Mouse (Mus musculus) liver (tissue): ENCODE measurements at regions not wholly inside any gene's neighbourhood (a gene's known extent, or its start where the extent isn't known, plus 50 kb on each side); places are given as distances from the start of the nearest gene placed in this dataset.

Experiments used
- DNase-seq: peaks from one replicate; pipeline ENCODE4 v3.0.0-alpha.2; 2020; ENCODE audit warnings: mixed read lengths

DNA sequence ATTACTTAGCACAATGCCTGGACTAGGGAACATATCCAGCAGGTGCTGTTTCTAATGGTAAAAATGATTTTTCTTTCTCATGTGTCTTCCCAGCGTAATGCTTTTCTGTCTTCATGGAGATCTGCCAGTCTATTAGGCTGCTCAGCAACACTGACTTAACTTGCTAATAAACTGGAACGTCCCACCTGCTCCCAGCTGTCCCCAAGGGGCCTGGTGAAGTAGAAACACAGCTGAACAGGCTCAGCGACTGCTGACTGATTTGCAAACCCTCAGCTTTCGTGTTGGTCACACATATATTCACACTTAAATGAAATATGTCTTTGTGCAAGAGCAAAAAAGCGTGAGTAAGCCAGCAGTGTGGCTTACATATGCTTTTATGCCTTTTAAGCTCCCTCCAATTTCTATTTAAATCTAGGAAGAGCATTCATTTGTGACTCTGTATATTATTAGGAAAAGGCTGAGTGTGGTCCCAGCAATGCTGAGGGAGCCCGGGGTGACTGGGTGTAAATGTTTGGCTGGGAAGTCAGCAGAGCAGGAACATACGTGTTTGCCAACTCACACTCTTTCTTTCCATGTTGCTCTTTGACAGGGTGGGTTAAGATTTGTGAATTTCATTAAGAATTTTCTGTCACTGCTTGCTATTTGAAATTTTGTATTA, 146.7 kb upstream of the Rgmb start:
- no peak for DNase-seq

DNA sequence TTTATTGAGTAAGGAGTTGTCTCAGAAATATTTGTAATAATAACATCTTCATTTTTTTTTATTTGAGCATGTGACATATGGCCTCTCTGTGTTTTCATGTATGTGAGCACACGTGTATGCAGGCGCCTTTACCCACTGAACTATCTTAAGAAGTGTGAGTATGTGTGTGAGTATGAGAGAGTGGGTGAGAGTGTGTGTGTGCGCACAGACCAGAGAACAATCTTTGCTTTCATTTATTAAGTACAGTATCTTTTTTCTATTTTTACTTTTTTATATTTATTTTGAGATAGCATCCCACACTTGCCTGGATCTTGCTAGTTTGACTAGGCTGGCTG, 140.5 kb upstream of the Rgmb start:
- no peak for DNase-seq

DNA sequence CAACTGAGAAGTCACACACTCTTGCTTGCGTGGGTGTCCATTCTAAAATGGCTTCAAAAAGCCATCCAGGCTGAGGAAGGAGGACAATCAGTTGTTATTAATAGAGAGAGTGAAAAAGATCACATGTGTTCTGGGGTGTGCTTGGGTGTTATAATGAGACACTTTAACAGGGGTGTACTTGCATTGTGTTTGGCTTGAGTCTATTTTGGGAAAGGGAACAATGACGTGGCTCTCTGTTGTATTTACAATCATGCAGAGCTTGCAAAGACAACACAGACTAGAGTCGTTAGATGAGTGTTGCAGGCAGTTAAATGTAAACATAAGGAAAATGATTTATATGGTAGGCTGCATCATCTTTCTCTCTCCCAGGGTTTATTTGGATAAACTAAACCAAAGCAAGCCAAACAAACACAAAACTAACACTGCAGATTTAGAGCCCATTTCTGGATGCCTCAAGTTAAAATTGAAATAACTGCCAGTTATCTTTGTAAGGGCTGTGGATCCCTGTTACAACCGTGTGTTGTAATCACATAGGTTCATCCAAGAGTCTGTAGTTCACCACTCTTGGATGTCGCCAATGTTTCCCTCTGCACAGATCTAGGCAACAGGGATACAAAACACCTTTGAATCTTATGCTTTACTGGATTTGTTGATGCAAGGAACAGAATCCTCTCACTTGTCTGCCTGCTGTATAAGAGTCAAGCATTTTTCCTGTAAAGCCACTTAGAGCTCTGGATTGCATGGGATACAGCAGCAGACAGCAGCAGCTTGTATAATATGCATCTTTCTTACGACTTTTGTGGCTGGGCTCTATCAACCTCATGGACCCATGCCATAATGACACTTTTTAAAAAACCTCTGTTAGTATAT, 139.9 kb upstream of the Rgmb start:
- no peak for DNase-seq

DNA sequence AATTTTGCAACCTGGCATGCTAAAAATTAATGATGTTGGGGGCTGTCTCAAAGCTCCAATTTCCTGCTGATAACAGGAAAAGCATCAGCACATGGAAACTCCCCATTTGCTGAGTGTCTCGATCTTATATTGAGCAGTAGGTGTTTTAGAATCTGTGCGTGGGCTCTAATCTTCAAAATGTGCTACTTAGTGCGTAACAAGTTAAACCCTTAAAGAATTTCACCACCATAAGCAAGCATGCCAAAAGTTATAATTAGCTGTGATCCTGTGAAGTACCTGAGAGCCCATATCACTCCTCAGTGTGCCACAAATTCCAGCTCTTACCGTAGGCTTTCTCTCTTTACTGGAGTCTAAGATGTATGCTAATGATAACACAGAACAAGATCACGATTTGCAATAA, 137.5 kb upstream of the Rgmb start:
- DNase-seq, result no peak

DNA sequence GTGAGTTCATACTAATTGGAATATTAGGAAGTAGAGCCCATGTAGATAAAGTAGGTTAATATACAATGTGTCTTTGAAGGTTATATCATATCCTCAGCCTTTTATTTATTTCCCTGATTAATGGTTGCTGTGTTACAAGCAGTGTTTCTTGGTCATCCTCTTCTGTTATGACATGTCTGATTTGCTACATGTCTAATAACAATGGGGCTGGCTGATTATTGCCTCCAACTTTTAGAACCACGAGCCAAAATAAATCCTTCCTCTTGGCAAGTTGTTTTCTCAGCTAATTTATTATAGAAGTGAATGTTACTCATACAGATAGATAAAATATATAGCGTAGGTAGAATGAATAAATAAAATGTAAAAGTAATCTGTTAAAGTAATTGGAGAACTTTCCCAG, 124.8 kb upstream of the Rgmb start:
- no peak for DNase-seq

DNA sequence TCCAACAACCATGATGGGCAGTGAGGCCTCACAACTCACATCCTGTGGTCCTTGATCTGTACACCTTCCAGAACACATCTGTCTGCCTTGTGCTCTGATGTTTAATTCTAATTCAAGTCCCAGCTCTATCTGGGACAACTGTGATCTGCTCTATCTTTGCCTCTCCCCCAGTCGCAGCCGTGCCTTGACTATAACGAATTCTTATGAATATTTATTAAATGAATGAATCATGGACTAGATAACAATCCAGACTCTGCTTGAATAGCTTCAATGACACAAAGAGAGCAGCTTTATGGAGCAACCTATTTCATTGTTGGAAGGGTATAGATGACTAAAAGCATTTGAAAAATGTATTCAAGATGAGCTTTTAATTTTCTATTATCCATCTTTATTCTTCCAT, 120.8 kb upstream of the Rgmb start:
- DNase-seq, result no peak

DNA sequence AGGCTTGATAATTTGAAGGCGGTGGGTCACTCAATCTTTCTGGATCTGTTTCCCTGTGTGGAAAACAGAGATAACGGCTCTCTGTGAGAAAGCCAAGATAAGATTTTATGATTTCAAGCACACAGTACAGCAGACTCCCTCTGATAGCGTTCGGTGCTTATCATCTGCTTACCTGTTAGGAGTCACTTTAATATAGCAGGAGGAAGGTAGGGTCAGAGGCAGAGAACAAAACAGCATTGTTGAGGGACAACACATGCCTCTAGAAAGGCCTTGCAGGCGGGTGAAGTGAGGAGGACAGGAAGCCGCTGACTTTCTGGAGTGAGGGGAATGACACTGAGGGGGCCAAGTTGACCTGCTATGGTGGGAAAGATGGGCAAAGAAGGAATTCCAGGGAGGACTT, 118.9 kb upstream of the Rgmb start:
- no peak for DNase-seq

DNA sequence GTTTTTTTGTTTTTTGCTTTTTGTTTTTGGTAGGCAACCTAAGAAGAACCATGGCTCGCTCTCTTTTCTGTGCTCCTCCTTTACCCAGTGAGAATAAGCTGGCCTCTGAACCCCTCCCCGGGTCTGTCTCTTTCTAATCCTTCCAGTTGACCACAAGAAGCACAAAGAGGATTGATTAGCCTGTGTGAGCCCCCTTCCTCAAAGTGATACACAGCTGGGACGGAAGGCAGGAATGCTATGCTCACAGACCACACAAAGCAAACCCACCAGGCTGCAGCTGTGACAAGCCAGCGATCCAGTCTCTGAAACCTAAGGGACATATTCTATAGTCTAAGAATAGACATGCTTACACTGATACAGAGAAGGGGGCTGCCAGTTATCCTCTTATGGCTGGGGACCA, 111.5 kb upstream of the Rgmb start:
- DNase-seq, result no peak

DNA sequence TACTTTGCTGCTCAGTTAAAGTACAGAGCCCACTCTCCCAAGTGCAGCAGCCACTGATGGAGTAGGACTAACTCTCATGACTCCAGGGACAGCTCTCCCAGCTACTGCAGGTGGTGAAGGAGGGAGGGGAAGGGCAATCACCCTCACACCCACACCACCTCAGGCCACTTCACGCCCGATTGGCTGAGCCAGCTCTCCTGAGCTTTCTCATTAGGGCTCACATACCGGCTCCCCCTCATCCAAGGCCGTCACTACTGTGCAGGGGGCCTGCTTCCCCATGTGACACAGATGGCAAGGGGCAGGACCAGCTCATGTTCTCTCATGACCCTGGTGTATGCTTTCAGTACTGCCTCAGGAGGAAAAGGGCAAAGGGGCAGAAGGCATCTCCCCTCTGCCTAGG, 87.8 kb upstream of the Rgmb start:
- DNase-seq, result no peak

DNA sequence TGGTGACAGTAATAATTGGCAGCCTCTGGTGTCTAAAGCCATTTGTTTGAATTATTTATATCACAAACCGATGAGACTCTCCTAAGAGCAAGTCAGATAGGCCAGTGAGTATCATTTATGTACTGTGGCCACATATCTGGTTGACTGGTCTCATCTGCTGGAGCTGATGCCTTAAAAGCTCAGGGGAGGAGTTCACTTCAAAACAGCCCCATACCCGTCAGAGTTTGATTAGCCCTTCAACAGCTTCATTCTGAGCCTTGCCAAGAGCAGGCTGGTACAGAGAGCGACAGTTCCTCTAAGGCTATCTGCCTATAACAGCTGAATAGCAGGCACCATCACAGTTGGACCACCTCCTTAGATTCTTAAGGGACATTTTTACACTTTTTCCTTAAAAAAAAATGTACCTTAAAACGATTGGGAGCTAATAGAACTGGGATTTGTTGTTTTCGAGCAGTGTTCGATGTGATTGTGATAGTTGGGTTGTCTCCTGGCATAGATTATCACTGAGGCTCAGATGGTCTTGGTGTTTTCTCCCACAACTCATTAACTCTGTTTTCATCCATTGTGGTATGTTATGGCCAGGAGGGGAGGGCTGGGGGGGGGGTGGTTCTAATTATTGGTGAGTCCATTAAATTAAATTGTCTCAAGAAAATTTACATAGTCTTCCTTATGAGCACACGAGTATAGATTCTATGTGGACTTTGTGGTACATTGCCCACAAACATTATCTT, 68.0 kb upstream of the Rgmb start:
- DNase-seq, result no peak

DNA sequence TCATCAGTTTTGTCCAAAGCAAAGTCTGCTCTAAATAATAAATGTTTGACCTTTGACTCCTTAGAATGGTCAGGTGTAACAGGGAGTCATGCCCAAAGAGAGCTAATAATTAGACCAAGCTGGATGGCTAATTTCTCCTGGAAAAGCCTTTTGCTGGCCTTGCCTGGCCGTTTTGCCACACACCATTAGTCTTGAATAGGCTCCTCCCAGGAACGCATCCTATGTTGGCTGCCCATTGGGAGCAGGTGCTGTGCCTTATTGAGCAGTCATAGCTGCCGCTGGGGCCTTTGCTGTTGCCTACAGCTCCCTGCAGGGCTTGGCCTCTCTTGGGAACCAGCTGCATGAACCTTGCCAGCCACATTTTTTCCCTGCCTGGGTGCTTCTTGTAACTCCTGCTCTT, 65.1 kb upstream of the Rgmb start:
- DNase-seq, result no peak

DNA sequence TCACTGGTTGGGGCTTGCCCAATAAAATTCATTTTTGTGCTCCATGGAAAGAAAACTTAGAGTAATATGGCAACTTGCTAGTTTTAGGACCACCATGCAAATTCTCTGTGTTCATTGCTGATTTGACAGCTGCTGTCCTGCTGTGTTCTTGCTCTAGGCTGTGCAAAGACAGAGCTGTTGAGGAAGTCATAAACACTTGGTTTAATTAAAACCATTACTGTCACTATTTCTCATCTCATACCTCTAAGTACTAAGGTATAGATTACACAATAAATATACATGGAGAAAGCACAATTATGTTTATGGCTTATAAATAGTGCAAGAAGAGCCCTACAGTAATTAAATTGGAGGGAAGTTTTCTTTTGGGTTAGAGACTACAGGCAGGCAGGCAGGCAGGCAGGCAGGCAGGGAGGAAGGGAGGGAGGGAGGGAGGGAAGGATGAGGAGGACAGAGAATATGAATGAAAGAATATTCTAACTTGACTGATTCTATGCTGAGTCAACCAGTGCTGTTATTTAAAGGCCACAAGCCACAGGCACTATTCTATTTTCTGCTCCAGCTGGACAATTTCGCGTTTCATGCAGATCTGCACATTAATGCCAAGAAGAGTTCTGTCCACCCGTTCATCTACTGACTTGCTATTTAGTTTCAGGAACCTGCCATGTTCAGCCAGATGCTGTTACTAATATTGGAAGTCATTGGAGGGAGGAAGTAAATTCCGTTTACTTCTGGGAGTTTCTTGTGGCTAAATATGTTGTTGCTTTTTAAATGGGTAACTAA, 61.2 kb upstream of the Rgmb start:
- no peak for DNase-seq

DNA sequence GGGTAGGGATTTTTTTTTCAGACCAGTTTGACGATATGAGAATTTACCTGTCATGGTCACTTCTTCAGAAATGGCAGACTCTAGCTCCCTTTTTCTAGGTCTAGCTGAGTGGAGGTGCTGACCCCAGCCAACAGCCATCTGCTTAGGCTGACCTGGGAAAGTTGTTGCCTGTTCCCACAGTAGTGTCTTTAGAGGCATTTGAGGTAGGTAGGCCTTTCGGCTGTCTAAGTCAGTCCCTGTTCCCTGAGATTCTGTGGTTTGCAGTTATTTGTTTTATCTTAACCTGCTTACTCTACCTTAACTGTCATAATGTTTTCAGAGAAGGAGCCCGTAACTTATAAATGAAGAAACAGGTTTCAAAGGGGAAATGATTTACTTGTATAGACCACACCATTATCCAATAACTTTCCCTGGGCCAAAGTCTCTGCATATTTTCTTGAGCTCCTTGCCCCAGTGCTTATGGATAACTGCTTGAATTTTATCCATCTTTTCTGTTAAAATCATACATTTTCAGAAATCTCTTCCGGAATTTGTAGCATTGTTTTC, 59.8 kb upstream of the Rgmb start:
- DNase-seq, result no peak

DNA sequence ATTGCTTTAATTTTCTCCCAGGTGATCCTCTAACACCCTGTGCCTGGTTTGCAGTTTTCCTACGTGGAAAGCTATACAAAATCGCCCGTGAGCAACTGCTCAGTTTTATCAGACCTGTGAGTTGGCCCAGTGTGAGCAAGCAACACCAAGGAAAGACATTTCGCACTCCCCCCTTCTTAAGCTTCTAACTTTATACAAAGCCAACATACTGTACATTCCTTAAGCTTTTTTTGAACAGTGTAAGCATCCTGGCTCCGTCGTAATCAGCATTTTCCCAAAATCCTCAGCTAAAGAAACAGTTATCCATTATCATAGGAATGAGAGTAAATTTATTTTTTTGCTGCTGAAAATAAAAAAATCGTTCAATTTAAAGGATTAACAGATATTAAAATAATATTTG, 52.0 kb upstream of the Rgmb start:
- DNase-seq, result no peak

DNA sequence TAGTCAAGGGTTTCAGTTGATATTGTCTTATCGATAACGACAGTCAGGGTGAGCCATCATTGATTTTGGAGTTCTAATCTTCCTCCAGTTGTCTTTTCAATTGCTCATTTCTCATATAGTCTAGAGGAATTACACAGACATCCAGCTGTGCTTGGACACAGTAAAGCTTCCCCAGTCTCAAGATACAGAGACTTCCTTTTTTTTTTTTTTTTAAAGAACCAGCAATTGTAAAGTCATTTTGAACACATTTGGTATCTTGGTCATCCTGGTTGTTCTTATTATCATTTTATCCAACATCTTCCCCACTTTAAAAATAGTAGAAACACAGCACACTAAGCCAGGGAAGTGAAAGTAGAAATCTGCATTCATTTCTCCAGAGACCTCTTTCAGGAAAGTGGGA, 51.4 kb upstream of the Rgmb start:
- no peak for DNase-seq
